Mouse (Mus musculus): ENCODE measurements around the gene Atf1. TPM values are rescaled to one million over a fixed set of nuclear protein-coding genes. Genes with fewer than 3 reads are reported as not detected.
A peak's percentile ranks its signal among the peaks of the same experiment; 100 is the strongest.

Atf1 gene
- total and polyA plus RNA-seq, 3 experiments: 41.8 to 854 (median 183) TPM

DNA sequence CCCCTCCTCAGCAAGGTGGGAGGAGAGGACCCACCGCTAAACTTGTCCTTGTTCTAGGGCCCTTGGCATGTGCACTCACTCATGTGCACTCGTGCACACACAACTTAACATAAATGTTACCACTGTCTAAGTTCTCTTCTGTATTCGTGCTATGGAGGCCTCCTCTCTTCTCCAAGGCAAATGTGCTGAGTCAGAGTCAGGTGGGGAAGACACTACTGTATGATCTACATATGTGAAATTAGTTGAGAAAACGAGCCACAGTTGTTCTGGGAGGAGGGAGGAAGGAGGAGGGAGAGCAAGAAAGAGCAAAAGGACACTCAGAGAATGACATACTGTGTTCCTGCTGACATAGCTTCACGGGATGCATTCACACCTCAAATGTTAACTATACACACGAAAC lies 72.9 kb downstream of the Atf1 start:
- Histone ChIP-seq H3K27me3 (ENCODE audit: control insufficient read depth in 1 of 2, insufficient read depth in 2 of 2, low read length in 2 of 2) (no peaks in the 10 kb centered on the region), H3K4me3 (ENCODE audit: control insufficient read depth in 1 of 2, insufficient read depth in 1 of 2, low read depth in 2 of 2, low read length in 2 of 2) (no peak overlapping the region), H3K4me1 (ENCODE audit: control insufficient read depth in 1 of 2, insufficient read depth in 2 of 2, low read length in 2 of 2) (peaks cover 19 to 23% of the 10 kb centered on the region in 2 experiments), H3K9me3 (replicated peaks; ENCODE audit: insufficient read depth, low read length) (no peaks in the 10 kb centered on the region), H3K27ac (ENCODE audit: control insufficient read depth, low read depth, low read length) (peak overlapping the region; percentile 22; the same call in 1 of the 2 replicates), H3K79me2 (ENCODE audit: control insufficient read depth, insufficient read depth, low read length, poor library complexity) (peaks cover 4% of the 10 kb centered on the region; the same call in 1 of the 2 replicates), H3K36me3 (ENCODE audit: control insufficient read depth in 1 of 2, insufficient read depth in 2 of 2, low read length in 2 of 2) (peaks cover 0 to 22% of the 10 kb centered on the region in 2 experiments; a peak in 2 of 4 replicates), H3K9ac (ENCODE audit: control insufficient read depth, low read depth, low read length, poor library complexity, severe bottlenecking) (no peak overlapping the region)
- DNase-seq (ENCODE audit: low read depth, low spot score): peak; percentile 74
- TF ChIP-seq POLR2A (IDR thresholded peaks at IDR 0.05; ENCODE audit: control insufficient read depth in 1 of 2, insufficient read depth in 1 of 2, low read depth in 1 of 2, low read length in 2 of 2, poor library complexity in 1 of 2) (no peak), ETS1 (IDR thresholded peaks at IDR 0.05; ENCODE audit: low read depth, low read length) (peak; percentile 73), MAX (IDR thresholded peaks at IDR 0.05; ENCODE audit: low read length) (no peak), POLR2AphosphoS2 (IDR thresholded peaks at IDR 0.05; ENCODE audit: low read length) (no peak), TCF12 (IDR thresholded peaks at IDR 0.05; ENCODE audit: low read depth, low read length) (no peak), MXI1 (IDR thresholded peaks at IDR 0.05; ENCODE audit: low read depth, low read length) (peak; percentile 10; the same call in 1 of the 2 replicates), MAFK (IDR thresholded peaks at IDR 0.05; ENCODE audit: borderline replicate concordance, low read depth, low read length) (peak; percentile 89), USF1 (IDR thresholded peaks at IDR 0.05; ENCODE audit: low read depth, low read length) (0 out of 2 replicates have a peak, but pooled peaks have one; percentile 19), RAD21 (IDR thresholded peaks at IDR 0.05; ENCODE audit: low read depth, low read length) (no peak), EP300 (IDR thresholded peaks at IDR 0.05; ENCODE audit: low read depth in 1 of 2, low read length in 2 of 2) (no peak), CTCF (IDR thresholded peaks at IDR 0.05 in 2 of 3, conservative IDR thresholded peaks at IDR 0.05 in 1 of 3; ENCODE audit: control insufficient read depth in 1 of 3, insufficient read depth in 1 of 3, low read depth in 2 of 3, low read length in 3 of 3, poor library complexity in 1 of 3, severe bottlenecking in 1 of 3) (no peak), GABPA (IDR thresholded peaks at IDR 0.05; ENCODE audit: low read depth, low read length) (peak; percentile 77; the same call in 1 of the 2 replicates)

DNA sequence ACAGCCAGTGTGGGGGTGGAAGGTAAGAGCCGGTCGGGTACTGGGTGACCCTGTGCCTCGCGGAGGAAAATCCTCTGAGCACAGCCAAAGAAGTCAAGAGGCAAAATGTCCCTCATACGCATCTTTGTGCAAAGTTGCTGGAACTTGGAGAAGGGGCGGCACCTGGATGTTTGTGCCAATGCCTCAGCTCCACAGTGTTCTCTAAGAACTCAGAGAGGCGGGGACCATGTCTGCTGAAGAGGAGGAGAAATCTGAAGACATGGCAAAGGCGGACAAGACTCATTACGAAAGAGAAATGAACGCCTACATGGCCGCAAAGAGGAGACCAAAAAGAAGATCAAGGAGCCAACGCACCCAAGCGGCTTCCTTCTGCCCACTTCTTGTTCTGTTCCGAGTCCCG lies 73.9 kb downstream of the Atf1 start:
- no peaks in the 10 kb centered on the region for H3K9me3 ChIP-seq (replicated peaks; ENCODE audit: insufficient read depth, low read length)
- DNase-seq (ENCODE audit: low read depth, low spot score): no peak

DNA sequence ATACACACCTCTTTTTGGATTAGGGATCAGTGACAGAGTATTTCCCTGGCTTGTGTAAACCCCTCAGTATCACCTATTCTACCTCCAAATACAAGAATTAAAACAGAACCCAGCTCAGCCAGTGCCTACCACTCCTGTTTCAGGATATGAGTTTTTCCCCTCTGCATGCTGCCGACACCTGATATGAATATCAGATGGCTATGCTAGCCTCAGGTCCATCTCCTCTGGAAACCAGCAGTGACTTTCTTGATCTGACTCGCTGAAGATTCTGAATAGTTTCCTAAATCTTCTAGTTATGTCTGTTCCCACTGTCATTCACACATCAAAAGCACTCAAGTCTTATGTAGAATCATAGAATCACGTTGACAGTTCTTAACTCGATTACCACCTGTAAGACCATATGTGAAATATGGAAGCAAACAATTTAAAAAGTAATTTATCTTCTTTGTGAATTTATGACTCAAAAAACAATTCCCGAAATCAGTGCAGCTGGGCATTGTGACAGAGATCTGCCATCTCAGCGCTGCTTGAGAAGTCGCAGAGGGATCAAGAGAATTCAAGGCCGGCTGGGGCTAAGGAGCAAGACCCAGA lies 75.9 kb downstream of the Atf1 start:
- Histone ChIP-seq H3K9me3 (replicated peaks; ENCODE audit: insufficient read depth, low read length) (no peaks in the 10 kb centered on the region), H3K9ac (ENCODE audit: control insufficient read depth, low read depth, low read length, poor library complexity, severe bottlenecking) (peak overlapping the region; percentile 55), H3K27ac (ENCODE audit: control insufficient read depth, low read depth, low read length) (peak overlapping the region; percentile 99), H3K4me3 (ENCODE audit: control insufficient read depth in 1 of 2, insufficient read depth in 1 of 2, low read depth in 2 of 2, low read length in 2 of 2) (peak overlapping the region; percentile 56 to 79), H3K79me2 (ENCODE audit: control insufficient read depth, insufficient read depth, low read length, poor library complexity) (peaks cover 7% of the 10 kb centered on the region), H3K4me1 (ENCODE audit: control insufficient read depth in 1 of 2, insufficient read depth in 2 of 2, low read length in 2 of 2) (peaks cover 31 to 38% of the 10 kb centered on the region in 2 experiments), H3K27me3 (ENCODE audit: control insufficient read depth in 1 of 2, insufficient read depth in 2 of 2, low read length in 2 of 2) (no peaks in the 10 kb centered on the region), H3K36me3 (ENCODE audit: control insufficient read depth in 1 of 2, insufficient read depth in 2 of 2, low read length in 2 of 2) (peaks cover 0 to 33% of the 10 kb centered on the region in 2 experiments; a peak in 2 of 4 replicates)
- peak; percentile 81 for DNase-seq (ENCODE audit: low read depth, low spot score)
- TF ChIP-seq ZKSCAN1 (IDR thresholded peaks at IDR 0.05; ENCODE audit: low read depth, low read length) (no peak), MEF2A (IDR thresholded peaks at IDR 0.05; ENCODE audit: extremely low read depth, insufficient replicate concordance, low read depth, low read length, poor library complexity, severe bottlenecking) (no peak), GABPA (IDR thresholded peaks at IDR 0.05; ENCODE audit: low read depth, low read length) (no peak), JUND (IDR thresholded peaks at IDR 0.05; ENCODE audit: low read depth, low read length) (no peak), MYB (IDR thresholded peaks at IDR 0.05; ENCODE audit: low read depth, low read length) (peak; percentile 54; the same call in 1 of the 2 replicates), NRF1 (IDR thresholded peaks at IDR 0.05; ENCODE audit: insufficient read depth, low read depth, low read length, poor library complexity, severe bottlenecking) (no peak), TCF12 (IDR thresholded peaks at IDR 0.05; ENCODE audit: low read depth, low read length) (peak; percentile 80), CHD2 (IDR thresholded peaks at IDR 0.05; ENCODE audit: low read length) (no peak), MAZ (IDR thresholded peaks at IDR 0.05; ENCODE audit: low read depth, low read length) (peak; percentile 41; the same call in 1 of the 2 replicates), USF1 (IDR thresholded peaks at IDR 0.05; ENCODE audit: low read depth, low read length) (0 out of 2 replicates have a peak, but pooled peaks have one; percentile 5), MAFK (IDR thresholded peaks at IDR 0.05; ENCODE audit: borderline replicate concordance, low read depth, low read length) (no peak), RCOR1 (IDR thresholded peaks at IDR 0.05; ENCODE audit: low read depth, low read length) (peak; percentile 56), RAD21 (IDR thresholded peaks at IDR 0.05; ENCODE audit: low read depth, low read length) (no peak), EP300 (IDR thresholded peaks at IDR 0.05; ENCODE audit: low read depth in 1 of 2, low read length in 2 of 2) (peak; percentile 78 to 83; a peak in 3 of 4 replicates), ZNF384 (IDR thresholded peaks at IDR 0.05; ENCODE audit: low read depth, low read length) (0 out of 2 replicates have a peak, but pooled peaks have one; percentile 15)

More for the DNA sequence above, 73.9 kb downstream of the Atf1 start:
- TF ChIP-seq ZNF384 (IDR thresholded peaks at IDR 0.05; ENCODE audit: low read depth, low read length): no peak
- no peak for TF ChIP-seq GATA1 (IDR thresholded peaks at IDR 0.05; ENCODE audit: low read depth, low read length)
- TF ChIP-seq NRF1 (IDR thresholded peaks at IDR 0.05; ENCODE audit: insufficient read depth, low read depth, low read length, poor library complexity, severe bottlenecking): no peak
- TF ChIP-seq ZMIZ1 (IDR thresholded peaks at IDR 0.05; ENCODE audit: low read depth, low read length): no peak
- TF ChIP-seq ELF1 (IDR thresholded peaks at IDR 0.05; ENCODE audit: low read depth, low read length): no peak
- Histone ChIP-seq H3K9ac (ENCODE audit: control insufficient read depth, low read depth, low read length, poor library complexity, severe bottlenecking) (no peak overlapping the region), H3K79me2 (ENCODE audit: control insufficient read depth, insufficient read depth, low read length, poor library complexity) (peaks cover 7% of the 10 kb centered on the region), H3K27ac (ENCODE audit: control insufficient read depth, low read depth, low read length) (no peak overlapping the region), H3K27me3 (ENCODE audit: control insufficient read depth in 1 of 2, insufficient read depth in 2 of 2, low read length in 2 of 2) (no peaks in the 10 kb centered on the region), H3K36me3 (ENCODE audit: control insufficient read depth in 1 of 2, insufficient read depth in 2 of 2, low read length in 2 of 2) (peaks cover 0 to 31% of the 10 kb centered on the region in 2 experiments; a peak in 2 of 4 replicates), H3K4me1 (ENCODE audit: control insufficient read depth in 1 of 2, insufficient read depth in 2 of 2, low read length in 2 of 2) (peaks cover 29 to 31% of the 10 kb centered on the region in 2 experiments), H3K4me3 (ENCODE audit: control insufficient read depth in 1 of 2, insufficient read depth in 1 of 2, low read depth in 2 of 2, low read length in 2 of 2) (no peak overlapping the region)

All from MEL (cell line).